Mouse (Mus musculus) adrenal gland, adult 2 months (tissue): ENCODE results near the gene Rad50. TPM values are rescaled to one million over a fixed set of nuclear protein-coding genes. Genes with fewer than 3 reads are reported as not detected.

Source experiments
- DNase-seq: peaks from one replicate; pipeline ENCODE4 v3.0.0; 2021
- long read RNA-seq: library from polyadenylated mRNA; stranded (forward); transcript quantifications from one replicate; pipeline ENCODE4 v2.0.0, GENCODE M21; 2021
- polyA plus RNA-seq: library from polyadenylated mRNA; depleted of rRNA; stranded (reverse); fragments of >200 nt; gene quantifications from 2 replicates; pipeline ENCODE4 v1.2.3, GENCODE M21; 2012; rRNA removed
- total RNA-seq, 2 experiments: library from RNA; stranded (reverse); gene quantifications; 2 replicates each; pipeline ENCODE4 v1.2.3; 2021

The Rad50 gene
- 10 to 100 TPM; 11.6 to 13.8 TPM for total RNA-seq
- polyA plus RNA-seq = 2.6 and 3.6 TPM in 2 replicates
- long read RNA-seq, full-length matches to known transcripts = 3 of 7 reads
- long read RNA-seq, partial matches to known transcripts = 2 of 7 reads
- long read RNA-seq, other reads (novel, unspliced or antisense) = 2 of 7 reads

DNA sequence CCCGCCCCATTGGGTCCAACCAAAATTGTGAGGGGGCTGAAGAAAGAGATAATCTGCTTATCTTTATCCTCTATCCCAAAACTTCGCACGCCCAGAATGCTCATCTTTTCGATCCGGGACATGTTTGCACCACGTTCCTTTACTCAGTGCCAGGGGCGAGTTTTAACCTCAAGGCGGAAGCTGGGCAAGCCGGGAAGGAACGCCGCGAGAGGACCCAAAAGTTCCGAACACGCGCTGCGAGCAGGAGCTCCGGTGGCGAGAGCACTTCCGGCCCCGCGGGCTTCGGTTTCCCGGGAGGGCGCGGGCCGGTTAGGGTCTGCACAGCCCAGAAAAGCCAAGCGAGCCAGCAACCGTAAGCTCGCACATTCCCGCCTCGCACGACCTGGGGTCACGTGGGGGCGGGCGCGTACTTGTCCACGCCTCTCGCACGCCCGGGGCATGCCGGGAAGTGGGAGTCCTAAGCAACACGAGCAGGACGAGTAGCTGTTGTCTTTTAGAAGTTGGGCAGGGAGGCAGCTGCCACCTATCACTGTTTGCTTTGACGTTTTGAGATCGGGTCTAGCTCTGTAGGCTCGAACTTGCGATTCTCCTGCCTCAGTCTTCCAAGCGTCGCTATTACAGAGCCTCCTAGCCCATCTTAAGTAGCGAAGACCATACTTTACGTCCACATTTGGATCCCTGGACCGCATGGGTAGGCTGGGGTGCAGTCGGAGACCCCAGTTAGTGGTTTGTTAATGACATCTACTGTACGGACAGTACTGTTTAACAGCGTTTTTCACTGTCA is at the start of gene Rad50:
TSS of gene Rad50 (minus strand) at position 386 of the 784 bp plus-strand sequence.
- DNase-seq = peak; percentile 96

DNA sequence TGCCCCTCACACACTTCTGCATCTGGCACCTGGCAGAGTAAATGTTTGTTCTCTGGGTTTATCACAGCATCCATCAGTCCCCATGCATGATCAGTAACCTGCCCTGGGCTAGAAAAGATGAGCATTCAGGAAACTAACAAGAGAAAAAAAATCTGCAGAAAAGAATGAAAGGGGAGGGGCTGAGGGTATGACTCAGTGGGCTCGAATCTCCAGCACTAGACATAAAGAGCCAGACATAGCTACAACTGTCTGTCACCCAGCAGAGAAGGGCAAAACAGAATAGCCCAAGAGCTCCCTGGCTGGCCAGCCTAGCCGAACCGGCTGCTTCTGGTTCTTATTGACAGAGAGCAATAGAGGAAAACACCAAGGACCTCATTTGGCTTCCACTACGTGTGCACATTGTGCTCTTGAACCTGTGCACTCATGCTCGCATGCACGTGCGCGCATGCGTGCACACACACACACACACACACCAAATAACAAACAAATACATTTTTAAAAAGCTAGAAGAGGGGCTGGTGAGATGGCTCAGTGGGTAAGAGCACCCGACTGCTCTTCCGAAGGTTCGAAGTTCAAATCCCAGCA is 48.0 kb upstream of the Rad50 start:
- no peak for DNase-seq

DNA sequence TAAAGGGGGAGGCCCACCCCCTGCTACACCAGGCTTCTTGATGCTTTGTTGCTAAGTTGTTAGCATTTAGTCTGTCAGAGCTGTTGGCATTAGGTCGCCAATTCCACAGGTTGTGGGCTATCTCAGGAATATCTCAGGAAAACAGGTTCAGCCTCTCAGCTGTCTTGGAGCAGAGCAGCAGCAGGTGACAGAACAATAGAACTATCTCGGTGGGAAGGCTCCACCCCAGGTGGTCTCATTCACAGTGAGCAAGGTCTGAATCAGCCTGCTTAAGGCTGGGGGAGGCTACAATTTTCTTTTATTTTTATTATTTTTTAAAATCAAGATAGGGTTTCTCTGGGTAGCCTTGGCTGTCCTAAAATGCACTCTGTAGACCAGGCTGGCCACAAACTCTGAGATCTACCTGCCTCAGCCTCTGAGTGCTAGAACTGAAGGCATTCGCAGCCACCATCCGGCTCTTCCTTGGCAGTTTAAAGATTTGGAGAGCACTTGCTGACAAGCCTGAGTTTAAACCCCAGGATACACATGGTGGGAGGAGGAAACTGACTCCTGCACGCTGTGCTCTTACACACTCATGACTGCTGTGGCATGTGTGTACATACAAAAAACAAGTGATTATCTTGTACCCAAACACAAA is 42.7 kb upstream of the Rad50 start:
- no peak for DNase-seq

DNA sequence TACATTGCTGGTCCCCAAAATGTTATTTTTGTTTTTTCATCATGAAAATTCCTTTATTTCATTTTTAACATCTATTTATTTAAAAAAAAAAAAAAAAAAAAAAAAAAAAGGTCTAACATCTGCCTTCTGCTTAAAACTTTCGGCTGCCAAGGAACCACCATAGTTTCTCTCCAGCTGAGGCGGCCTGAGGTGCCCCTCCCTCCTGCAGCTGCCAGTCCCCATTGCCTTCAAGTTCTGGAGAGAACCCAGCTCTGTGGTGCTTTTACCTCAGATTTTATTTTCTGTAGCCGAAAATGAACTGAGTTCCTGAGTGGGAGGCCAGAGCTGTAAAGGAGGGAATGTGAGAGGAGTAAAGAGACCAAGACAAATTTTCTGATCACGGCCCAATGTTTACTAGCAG is 42.2 kb upstream of the Rad50 start:
- no peak for DNase-seq

DNA sequence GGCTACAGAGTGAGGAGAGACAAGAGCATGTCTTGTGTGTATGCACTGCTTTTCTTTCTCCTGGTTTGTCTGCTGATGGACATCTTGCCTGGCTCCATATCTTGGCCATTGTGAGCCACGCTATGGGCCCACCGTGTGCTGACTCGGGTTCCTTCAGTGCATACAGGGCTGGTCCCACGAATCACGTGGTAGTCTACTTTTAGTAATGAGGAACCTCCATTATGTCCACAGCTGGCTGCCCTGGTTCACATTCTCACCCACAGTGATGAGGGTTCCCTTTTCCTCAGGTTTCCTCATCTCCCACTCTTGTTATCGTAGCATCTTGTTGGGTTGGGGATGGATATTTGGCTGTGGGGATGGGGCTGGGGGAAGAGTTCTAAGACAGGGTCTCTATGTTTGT is 41.5 kb upstream of the Rad50 start:
- no peak for DNase-seq

DNA sequence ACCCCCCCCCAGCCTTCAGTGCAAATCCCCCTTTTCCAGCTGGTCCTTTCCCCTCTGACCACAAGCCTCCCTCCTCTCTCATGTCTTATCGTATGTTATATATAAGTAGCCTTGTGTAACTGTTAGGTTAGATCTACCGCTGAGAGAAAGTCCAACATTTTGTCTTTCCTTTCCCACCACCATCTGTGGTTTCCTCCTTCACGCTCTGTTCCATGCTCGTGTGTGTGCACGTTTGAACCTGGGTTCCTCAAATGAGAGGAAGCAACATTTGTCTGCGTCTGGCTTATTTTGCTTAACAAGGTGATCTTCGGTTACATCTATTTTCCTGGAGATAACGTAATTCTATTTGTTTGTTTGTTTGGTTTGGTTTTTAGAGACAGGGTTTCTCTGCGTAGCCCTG is 40.9 kb upstream of the Rad50 start:
- DNase-seq = no peak

DNA sequence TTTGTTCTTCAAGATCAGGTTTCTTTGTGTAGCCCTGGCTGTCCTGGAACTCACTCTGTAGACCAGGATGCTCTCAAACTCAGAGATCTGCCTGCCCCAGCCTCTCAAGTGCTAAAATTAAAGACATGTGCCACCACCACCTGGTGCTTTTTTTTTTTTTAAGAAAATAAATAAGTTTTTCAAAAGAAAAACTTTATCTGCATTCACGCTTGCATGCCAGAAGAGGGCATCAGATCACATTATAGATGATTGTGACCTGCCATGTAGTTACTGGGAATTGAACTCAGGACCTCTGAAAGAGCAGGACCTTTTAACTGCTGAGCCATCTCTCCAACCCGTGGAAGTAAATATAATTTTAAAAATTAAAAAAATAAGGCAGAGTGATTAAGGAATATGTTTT is 38.1 kb upstream of the Rad50 start:
- no peak for DNase-seq

DNA sequence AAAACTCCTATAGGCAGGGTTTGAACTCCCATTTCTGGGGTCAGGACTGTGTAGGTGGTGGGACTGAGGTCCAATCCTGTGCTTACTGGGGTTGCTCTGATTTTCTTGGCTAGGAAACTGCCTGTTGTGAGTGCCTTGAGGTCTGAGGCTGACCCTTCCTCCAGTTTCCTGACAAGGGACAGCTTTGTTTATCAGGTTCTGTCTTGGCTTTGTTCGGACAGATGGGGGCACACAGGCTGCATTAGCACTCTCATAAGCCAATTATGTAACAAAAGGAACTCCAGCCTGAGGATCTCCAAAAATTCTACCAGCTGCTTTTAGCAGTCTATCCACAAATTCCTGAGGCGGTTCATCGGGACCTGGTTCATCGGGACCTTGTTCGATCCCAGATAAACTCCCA is 35.2 kb upstream of the Rad50 start:
- no peak for DNase-seq

DNA sequence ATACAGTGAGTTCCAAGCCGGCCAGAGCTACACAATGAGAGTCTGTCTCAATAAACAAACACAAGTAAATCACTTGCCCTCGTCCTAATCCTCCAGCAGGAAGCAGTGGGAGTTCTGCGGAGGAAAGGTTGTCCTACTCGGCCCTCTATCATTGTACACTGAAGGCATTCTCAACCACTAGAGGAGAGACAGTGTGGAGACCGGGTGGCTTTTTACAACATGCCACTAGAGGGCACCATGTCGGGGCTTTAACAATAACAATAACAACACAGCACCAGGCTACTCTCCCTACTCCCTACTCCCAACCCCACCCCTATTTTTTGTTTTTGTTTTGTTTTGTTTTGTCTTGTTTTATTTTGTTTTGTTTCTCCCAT is 30.4 kb upstream of the Rad50 start:
- DNase-seq = peak; percentile 65

DNA sequence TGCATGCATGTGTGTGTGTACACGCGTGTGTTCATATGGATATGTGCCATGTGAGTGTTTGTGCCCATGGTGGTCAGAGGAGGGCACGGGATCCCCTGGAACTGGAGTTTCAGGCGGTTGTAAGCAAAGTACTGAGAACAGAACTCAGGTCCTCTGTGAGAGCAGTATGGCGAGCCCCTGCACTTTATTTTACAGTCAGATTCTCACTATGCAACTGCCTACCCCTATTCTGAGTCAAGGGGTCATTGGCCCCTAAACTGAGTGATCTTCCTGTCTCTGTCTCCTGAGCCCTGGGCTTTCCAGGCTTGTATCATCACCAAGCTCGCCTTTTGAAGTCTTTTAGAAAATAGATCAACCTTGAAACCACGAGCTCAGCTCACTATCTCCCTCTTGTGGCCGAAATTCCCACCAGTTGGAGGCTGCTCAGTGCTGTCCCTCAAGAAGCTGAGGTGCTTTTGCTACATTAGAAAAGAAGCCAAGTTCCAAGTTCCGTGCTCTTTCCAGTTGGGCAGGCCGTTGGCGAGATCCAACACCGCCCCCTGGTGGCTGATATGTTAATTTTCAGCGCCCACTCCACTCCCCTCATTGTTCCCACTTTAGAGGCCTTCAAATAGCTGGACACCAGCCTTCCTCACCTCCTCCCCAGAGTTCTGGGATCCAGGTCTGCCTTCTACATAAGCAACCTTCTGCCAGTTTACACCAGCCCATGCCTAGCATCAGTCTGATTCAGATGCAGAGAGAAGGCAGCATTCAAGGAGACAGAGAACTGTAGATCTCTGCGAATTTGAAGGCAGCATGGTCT is 29.9 kb upstream of the Rad50 start:
- DNase-seq = peak; percentile 79

DNA sequence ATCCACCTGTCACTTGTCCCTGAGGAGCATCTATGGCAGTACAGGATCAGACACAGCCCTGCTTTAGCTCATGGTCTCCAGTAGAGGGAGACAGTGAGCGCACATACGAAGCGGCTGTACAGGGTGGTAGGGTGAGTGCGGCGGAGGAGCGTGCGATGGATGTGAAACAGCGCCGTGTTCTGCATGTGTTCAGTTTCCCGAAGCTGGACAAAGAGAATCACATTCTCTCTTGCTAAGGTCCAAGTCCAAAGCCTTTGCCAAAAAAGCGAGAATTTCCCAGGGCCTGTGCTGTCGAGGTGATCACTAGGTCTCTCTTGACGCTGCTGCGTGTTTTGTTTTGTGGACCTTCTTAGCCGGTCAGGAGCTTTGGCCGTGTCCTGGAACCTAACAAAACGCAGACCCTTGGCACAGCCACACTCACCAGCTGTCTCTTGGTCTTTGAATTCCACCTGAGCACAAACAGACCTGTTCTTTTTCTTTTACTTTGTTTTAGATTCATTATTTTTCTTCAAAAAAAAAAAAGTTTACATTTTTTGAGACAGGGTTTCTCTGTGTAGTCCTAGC is 28.6 kb upstream of the Rad50 start:
- DNase-seq = peak; percentile 72

DNA sequence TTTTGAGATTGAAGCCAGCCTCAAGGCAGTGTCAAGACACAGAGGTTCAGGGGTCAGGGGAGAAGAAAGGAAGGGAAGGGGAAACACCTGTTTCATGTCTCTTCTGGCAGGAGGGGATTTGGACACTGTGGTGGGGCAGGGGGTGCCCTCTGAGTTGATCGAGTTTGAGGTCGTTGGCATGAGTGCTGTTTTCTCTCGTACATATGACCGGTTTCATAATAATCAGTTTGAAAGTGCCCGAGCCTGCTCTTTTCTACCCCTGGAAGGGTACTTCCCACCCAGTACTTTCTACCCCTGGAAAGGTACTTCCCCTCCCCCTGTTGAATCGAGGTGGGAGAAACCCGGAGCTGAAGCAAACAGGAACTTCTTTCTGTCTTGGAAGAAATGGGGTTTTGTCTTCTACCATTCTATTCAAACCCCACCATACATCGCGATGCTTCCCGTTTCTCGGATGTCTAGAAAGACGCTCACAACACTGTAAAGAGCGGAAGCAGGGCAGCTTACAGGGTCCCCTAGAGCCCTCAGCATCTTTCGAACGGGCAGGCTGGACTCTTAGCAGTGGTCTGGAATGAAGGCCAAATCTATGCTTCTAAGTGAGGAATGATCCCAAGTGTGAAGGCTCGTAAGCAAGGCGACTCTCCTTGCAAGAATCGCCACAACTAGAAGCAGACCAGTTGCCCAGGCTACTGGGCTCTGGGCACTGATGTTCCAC is 28.0 kb upstream of the Rad50 start:
- DNase-seq = no peak

DNA sequence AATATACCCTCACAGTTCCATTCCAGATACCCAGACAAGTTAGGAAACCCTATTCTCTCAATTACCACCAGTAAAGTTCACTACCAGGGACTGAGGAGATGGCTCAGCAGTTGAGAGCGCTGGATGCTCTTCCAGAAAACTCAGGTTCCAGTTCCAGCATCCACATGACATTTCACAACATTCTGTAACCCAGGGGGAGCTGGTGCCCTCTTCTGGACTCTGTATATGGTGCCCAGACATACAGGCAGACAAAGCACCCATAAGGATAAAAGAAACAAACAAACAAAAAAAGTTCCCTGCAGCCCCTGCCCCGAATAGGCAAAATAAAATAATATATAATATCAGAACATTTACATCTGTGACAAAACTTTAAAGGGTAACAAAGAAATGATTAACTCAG is 27.3 kb upstream of the Rad50 start:
- no peak for DNase-seq

DNA sequence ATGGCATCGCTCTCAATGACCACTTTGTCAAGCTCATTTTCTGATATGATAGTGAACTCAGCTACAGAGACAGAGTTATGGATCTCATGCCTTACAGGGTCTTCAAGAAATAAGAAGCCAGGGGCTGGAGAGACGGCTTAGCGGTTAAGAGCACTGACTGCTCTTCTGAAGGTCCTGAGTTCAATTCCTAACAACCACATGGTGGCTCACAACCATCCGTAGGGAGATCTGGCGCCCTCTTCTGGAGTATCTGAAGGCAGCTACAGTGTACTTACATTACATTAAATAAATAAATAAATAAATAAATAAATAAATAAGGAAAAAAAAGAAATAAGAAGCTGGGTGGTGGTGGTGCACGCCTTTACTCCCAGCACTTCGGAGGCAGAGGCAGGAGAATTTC is 26.7 kb upstream of the Rad50 start:
- no peak for DNase-seq

DNA sequence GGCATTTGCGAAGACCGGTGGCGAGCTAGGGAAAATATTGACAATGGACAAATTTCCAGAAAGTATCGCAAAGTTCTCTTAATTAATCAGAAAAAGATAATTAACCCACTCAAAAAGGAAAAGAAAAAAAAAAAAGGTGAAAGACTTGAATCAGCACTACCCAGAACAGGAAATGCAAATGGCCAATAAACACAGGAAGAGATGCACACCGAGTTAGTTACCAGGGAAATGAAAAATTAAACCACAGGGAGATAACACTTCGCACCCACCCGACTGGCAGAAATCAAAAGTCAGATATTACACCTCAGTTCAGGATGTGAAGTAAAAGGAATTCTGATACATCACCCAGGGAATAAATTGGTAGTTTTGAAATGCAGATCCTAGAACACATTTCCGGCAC is 25.1 kb upstream of the Rad50 start:
- no peak for DNase-seq

DNA sequence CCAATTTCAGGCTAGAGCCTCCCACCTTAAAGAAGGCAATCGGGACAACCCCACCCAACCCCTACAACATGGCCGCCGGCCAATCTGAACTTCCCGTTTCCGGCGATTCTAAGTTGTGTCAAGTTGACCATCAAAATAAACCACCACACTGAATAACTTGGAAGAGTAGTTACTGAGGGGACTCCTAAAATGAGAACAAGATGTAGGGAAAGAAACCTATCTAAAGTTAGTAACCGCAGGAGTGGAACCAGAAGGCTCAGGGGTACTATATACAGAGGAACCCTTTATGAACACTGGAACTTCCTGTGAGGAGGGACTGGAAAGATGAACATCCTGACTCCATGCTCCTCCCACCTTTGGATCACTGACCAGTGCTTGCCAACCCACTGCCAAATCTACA is 24.3 kb upstream of the Rad50 start:
- DNase-seq = no peak

DNA sequence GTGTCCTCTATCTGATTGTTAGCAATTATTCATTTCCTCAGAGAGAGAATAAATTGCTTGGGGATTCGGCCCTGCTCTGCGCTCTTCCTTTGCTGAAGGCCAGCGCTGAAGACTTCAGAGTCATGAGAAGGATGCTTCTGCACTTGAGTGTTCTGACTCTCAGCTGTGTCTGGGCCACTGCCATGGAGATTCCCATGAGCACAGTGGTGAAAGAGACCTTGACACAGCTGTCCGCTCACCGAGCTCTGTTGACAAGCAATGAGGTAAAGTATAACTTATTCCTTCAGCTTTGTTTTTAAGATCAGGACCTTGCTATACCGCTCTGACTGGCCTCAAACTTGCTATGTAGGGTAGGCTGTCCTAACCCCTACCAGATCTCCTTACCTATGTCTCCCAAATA is 13.6 kb upstream of the Rad50 start, which contains the start of gene Il5:
TSS of gene Il5 (plus strand) at position 80 of the 400 bp plus-strand sequence.
- peak; percentile 54 for DNase-seq

DNA sequence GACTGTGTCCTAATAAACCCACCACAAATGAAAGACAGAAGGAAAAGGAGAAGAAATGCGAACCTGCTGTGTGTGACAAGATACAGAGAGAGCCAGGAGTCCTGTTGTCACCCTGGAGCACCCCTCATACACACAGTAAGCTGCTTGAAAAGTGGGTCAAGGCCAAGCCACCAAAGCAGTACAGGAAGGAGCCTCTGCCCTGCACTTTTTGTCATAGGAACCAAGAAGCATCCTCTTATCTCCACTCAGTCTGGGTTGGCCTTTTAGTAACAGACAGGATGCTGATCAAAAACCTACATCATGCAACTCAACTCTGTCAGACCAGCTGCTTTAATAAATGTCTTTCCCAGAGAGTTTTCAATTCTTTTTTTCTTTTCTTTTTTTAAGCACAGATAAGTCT is 12.6 kb upstream of the Rad50 start:
- no peak for DNase-seq

DNA sequence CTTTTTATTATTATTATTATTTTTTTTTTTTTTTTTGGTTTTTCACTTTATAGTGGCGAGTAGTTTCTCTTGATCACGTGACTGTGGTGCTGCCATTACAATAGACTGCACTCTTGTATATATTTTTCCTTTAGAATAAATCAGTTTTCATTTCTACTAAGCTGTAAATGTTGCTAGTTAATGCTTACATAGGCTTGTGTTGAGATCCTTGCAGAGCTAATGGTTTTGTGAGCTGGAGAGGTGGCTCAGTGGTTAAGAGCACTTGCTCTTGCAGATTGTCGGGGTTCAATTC is 545 bp upstream of the Rad50 start:
- DNase-seq = no peak

DNA sequence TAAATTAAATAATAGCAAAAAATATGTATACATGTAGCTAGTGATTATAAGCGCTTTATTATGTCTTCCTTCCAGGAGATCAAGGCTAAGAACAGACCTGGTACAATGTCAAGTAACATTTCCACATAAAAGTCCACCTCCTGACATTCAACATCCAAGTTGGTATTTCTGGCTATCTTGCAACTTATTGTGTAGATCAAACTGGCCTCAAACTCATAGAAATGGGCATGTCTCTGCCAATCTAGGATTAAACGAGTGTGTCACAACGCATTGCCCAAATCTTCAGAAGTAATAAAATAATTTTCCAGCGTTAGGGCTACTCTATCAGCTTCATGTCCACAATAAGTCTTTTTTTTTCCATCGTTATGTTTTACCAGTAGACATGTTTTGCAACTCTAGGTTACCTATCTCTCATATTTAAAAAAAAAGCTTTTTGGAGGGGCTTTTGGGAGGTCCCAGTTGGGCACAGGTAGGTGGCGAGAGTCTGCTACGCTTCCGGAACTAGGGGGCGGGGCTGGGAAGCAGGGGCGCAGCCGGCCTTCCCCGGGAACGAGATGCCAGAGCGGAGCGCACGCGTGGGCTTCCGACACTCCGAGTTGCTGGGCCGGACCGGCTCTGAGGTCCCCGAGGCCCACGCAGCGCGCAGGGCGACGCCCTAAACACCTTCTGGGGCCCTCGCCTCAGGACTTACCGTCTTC is 734 bp downstream of the Rad50 start:
- DNase-seq = peak; percentile 64

DNA sequence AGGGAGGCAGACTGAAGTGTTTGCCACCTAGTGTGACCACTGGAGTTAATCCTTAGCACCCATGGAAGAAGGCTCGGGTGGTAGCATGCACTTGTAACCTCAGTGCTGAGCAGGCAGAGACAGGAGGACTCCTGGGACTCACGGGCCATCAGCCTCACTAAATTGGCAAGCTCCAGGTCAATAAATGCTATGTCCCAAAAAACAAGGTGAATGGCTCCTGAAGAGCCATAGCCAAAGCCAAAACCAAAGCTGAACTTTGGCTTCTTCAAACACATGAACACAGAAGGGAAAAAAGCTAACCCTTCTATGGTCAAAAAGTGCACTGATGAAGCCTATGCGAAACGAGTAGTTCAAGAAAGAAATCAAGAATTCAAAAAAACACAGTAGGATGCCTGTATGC is 7.8 kb downstream of the Rad50 start:
- no peak for DNase-seq
